Mouse (Mus musculus): ENCODE results near the gene Tent4a. TPM values are rescaled to one million over a fixed set of nuclear protein-coding genes. Genes with fewer than 3 reads are reported as not detected.

Tent4a gene
- polyA plus RNA-seq, 1 experiment, result 9.4 TPM

DNA sequence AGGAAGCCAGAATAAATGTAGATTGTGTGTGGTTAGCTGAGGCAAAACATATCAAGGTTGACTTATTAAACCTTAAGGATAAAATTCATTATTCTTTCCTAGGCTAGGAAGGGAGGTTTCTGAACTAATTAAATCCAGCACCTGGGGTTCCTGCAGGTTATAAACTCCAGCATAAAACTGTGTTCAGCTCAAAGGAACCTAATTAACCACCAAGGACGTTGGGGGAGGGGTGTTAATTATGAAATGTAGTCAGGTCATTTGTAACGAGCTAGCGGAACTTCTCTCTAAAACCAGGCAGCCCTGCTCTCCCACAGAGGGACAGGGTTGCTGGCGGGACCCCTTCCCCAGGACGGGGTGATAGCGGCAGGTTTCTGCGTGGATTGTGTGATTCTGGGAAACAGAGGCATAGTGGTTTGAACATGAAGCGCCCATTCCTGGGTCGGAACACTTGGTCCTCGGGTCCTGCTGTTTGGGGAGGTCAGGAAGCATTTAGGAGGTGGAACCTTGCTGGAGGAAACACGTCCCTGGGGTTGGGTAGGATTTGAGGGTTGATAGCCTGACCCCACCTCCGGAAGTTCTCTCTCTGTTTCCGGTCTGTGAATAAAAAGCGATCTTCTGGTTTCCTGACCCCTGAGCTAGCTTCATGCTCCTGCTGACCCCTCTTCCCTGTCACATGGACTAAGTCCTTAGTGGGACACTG lies 78.8 kb downstream of the Tent4a start:
- Histone ChIP-seq H3K27me3 (ENCODE audit: control insufficient read depth, insufficient read depth, low read length) (no peaks in the 10 kb centered on the region), H3K36me3 (ENCODE audit: control insufficient read depth, insufficient read depth, low read length) (no peaks in the 10 kb centered on the region), H3K4me1 (ENCODE audit: control insufficient read depth, insufficient read depth, insufficient read length, low read length) (no peaks in the 10 kb centered on the region), H3K27ac (ENCODE audit: insufficient read depth, low read depth, low read length) (no peak overlapping the region), H3K4me3 (ENCODE audit: low read depth, low read length) (no peak overlapping the region)
- TF ChIP-seq POLR2A (IDR thresholded peaks at IDR 0.05; ENCODE audit: low read depth, low read length) (no peak), CTCF (IDR thresholded peaks at IDR 0.05; ENCODE audit: extremely low read depth, insufficient read length, insufficient replicate concordance, low read depth, low read length) (no peak)
- 81% methylated on average over 14 of the region's 14 CpGs for WGBS

Other genes starting within 250 kb of the Tent4a start
- gene Nsun2, start 871 bp downstream of the Tent4a start, polyA plus RNA-seq (2012; rRNA removed), result 21.4 and 26.6 TPM in 2 replicates
- gene Srd5a1, start 76.8 kb upstream of the Tent4a start, polyA plus RNA-seq (2012; rRNA removed), result 5.5 and 20.9 TPM in 2 replicates
- 0.42 and 0.82 TPM in 2 replicates for gene Ube2ql1, start 205.3 kb upstream of the Tent4a start, polyA plus RNA-seq (2012; rRNA removed)